Mouse (Mus musculus): ENCODE measurements around the gene Fam234b.

Gene Fam234b

GRCm38 (mm10) chr6:135267221-135267620, 69.4 kb downstream of the Fam234b start:
- DNase-seq (ENCODE audit: low read depth, low spot score): no peak

DNA sequence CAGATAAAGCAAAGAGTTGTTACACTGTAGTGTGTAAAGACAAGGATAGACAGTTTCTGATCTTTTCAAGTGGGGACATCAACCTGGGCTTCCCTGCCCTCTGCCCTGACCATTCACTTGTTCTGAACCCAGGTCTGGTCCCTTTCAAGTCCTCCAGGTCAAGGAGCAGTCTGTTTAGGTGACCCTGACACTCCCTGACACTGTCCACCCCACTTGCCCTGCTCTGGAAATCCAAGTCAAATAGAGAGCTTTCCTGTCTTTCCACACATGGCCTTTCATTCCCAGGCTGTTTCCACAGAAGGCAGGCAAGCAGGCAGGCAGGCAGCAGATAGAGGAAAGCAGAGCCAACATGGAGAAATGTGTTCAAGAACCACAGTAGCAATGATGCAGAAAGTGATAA, 70.6 kb downstream of the Fam234b start:
- no peak for DNase-seq (ENCODE audit: low read depth, low spot score)

GRCm38 (mm10) chr6:135269626-135270025, 71.8 kb downstream of the Fam234b start:
- no peak for DNase-seq (ENCODE audit: low read depth, low spot score)

DNA sequence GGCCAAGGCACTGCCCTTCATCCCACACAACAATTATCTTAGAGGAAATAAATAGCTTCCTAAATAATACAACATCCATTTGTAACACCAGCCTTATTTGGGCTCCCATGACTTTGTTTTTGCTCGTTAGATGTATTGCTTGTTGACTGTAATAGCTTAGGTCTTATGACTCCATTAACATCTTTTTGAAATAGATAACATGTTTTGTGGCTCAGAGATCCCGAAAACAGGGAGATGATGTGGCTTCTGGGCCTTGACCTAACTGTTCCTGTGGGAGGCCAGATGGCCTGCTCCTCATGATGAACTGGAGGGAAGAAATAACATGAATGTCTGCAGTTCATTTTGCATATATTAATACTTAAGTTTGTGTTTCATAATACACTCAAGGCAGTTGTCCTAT, 74.0 kb downstream of the Fam234b start:
- DNase-seq (ENCODE audit: low read depth, low spot score): no peak

- DNase-seq (ENCODE audit: low read depth, low spot score): no peak
These were observed 75.3 kb downstream of the Fam234b start for GRCm38 (mm10) chr6:135273066-135273465.

GRCm38 (mm10) chr6:135275231-135275630, 77.5 kb downstream of the Fam234b start:
- no peak for DNase-seq (ENCODE audit: low read depth, low spot score)

- DNase-seq (ENCODE audit: low read depth, low spot score): no peak
These were observed 78.9 kb downstream of the Fam234b start for GRCm38 (mm10) chr6:135276474-135277295.

DNA sequence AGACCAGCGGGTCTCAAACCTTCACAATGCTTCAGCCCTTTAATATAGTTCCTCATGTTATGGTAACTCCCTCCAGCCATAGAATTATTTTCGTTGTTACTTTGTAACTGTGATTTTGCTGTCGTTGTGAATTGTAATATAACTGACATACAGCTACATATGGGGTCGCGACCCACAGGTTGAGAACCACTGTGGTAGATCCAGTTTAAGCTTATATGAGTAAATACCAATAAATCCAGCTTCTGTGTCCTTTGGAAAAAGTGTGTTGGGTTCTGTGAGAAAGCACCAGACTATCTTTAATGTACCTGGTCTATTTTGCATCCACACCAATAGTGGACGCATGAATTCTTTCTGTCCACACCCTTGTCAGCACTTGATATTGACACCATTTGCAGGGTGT, 80.5 kb downstream of the Fam234b start:
- no peak for DNase-seq (ENCODE audit: low read depth, low spot score)

DNA sequence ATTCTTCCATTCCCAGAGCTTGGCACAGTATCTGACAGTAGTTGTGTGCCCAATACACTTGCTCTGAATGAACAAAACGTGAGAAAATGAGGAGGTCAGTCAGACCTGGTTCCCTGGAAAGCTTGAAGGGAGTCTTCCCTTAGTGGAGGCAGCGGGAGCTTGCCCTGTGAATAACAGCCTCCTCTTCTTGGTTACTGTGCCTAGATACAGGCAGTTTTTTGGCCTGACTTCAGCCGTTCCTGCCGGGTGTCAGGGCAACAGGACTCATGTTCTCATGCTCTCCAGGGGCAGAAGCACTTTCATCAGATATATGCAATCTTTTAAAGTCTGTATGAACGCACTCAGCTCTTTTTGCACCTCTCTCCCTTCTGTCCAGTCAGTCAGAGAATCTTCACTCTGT, 81.5 kb downstream of the Fam234b start:
- no peak for DNase-seq (ENCODE audit: low read depth, low spot score)

DNA sequence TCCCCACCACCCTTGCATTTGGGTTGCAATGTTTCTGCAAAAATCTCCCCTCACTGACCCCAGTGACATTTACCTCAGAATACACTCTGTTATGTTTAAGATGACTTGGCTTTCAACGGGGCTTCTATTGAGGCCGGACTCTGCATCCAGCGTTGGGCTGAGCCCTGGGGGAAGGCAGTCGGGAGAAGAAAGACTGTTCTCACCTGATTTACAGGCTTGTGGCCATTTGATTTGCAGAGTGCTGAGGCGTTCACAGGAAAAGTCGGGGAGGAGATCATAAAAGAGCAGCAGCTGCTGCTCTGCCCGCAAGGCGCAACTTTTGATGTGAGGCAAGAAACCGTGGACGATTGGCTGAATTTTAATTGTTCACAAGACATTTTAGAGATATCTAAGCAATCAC, 82.1 kb downstream of the Fam234b start:
- DNase-seq (ENCODE audit: low read depth, low spot score): no peak

DNA sequence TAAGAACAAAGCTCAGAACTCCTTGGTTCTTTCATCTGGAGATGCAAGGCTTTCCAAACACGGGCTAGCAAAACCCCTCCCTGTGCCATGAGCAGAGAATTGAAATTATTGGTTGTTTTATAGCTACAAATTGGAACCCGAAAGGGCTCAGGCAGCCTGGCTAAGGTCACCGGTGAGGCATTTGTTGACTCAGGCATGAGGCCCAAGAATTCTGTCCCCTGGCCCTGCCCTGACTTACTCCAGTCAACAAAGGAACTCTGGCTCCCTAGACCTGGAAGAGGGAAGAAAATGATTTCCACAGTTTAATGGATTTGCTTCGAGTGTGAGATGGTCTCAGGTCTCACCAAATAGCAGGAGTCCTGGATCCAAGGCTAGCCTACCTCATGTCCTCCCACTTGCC, 94.6 kb downstream of the Fam234b start:
- no peak for DNase-seq (ENCODE audit: low read depth, low spot score)

DNA sequence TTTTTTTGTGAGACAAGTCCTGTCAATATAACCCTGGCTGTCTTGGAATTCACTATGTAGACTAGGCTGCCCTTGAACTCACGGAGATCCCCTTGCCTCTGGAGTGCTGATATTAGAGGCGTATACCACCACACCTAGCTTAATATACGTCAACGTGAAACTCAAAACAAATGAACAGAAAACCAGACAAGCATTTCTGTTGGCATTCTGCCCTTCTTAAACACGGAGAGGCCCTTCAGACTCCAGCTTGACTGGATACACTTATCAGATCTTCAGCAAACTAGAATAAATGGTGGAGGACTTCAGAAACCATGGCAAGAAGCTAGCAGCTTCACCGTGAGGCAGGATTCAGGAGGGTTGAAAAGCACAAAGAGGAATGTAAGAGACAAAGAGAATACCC, 96.4 kb downstream of the Fam234b start:
- no peak for DNase-seq (ENCODE audit: low read depth, low spot score)

Measured in embryo, embryonic 11.5 days (tissue).